Mouse (Mus musculus) ES-Bruce4 (cell line): ENCODE results near the gene Ly6f.

Experiments used
- CTCF ChIP-seq: IDR thresholded peaks from one replicate; pipeline ENCODE4 v1.8.1; 2011; ENCODE audit warnings: low read depth, low read length
- EP300 ChIP-seq: IDR thresholded peaks from 2 replicates; pipeline ENCODE4 v1.6.1; 2011; ENCODE audit warnings: low read depth, low read length; ENCODE audit not compliant: insufficient read depth
- POLR2A ChIP-seq: IDR thresholded peaks from one replicate; pipeline ENCODE4 v1.8.1; 2011; ENCODE audit warnings: low read length; ENCODE audit not compliant: insufficient read depth

GRCm38 (mm10) chr15:75293873-75294385 lies 25.7 kb downstream of the Ly6f start:
- no peak for TF ChIP-seq EP300
- TF ChIP-seq CTCF: no peak
- no peak for TF ChIP-seq POLR2A
